Mouse (Mus musculus): ENCODE measurements around the gene Pld2.
"Not testable (repeated sequence)": the region's sequence is repeated elsewhere in the genome, so short reads cannot be mapped to it uniquely, and the experiment has no call there.

Gene Pld2

GRCm38 (mm10) chr11:70539877-70540587, at the start of gene Pld2:
Gene Pld2, plus strand, starts transcription at chr11:70540064.
- DNase-seq (ENCODE audit: low spot score), result peak; percentile 92

- DNase-seq (ENCODE audit: low spot score), result no peak
These were observed 40.0 kb upstream of the Pld2 start for GRCm38 (mm10) chr11:70499566-70500475.

GRCm38 (mm10) chr11:70500476-70500812, 39.4 kb upstream of the Pld2 start:
- no peak for DNase-seq (ENCODE audit: low spot score)

GRCm38 (mm10) chr11:70502018-70502417, 37.8 kb upstream of the Pld2 start:
- no peak for DNase-seq (ENCODE audit: low spot score)

- no peak for DNase-seq (ENCODE audit: low spot score)
These were observed 34.9 kb upstream of the Pld2 start, which contains the start of gene Tm4sf5 for GRCm38 (mm10) chr11:70504970-70505369. Gene Tm4sf5, plus strand, starts transcription at chr11:70505244.

GRCm38 (mm10) chr11:70506385-70506784, 33.5 kb upstream of the Pld2 start:
- DNase-seq (ENCODE audit: low spot score), result peak; percentile 60

- DNase-seq (ENCODE audit: low spot score), result no peak
These were observed 32.8 kb upstream of the Pld2 start for GRCm38 (mm10) chr11:70506962-70507515.

- DNase-seq (ENCODE audit: low spot score), result peak; percentile 37
These were observed 29.9 kb upstream of the Pld2 start for GRCm38 (mm10) chr11:70509753-70510564.

- no peak for DNase-seq (ENCODE audit: low spot score)
These were observed 28.6 kb upstream of the Pld2 start for GRCm38 (mm10) chr11:70511242-70511641.

- DNase-seq (ENCODE audit: low spot score), result no peak
These were observed 28.0 kb upstream of the Pld2 start for GRCm38 (mm10) chr11:70511825-70512224.

- no peak for DNase-seq (ENCODE audit: low spot score)
These were observed 27.0 kb upstream of the Pld2 start for GRCm38 (mm10) chr11:70512709-70513342.

GRCm38 (mm10) chr11:70513520-70513919, 26.3 kb upstream of the Pld2 start:
- DNase-seq (ENCODE audit: low spot score), result no peak

GRCm38 (mm10) chr11:70514288-70514687, 25.6 kb upstream of the Pld2 start, which contains the start of gene Vmo1:
Gene Vmo1, minus strand, starts transcription at chr11:70514616.
- DNase-seq (ENCODE audit: low spot score), result no peak

GRCm38 (mm10) chr11:70516352-70516751, 23.5 kb upstream of the Pld2 start:
- DNase-seq (ENCODE audit: low spot score), result no peak

GRCm38 (mm10) chr11:70518436-70518835, 21.4 kb upstream of the Pld2 start:
- DNase-seq (ENCODE audit: low spot score), result no peak

- DNase-seq (ENCODE audit: low spot score), result no peak
These were observed 20.9 kb upstream of the Pld2 start, which contains the start of gene Gltpd2 for GRCm38 (mm10) chr11:70518923-70519322. Gene Gltpd2, plus strand, starts transcription at chr11:70519196.

- peak; percentile 48 for DNase-seq (ENCODE audit: low spot score)
These were observed 19.6 kb upstream of the Pld2 start for GRCm38 (mm10) chr11:70520178-70520769.

- DNase-seq (ENCODE audit: low spot score), result not testable (repeated sequence)
These were observed 16.4 kb upstream of the Pld2 start for GRCm38 (mm10) chr11:70523306-70523989.

GRCm38 (mm10) chr11:70524782-70525181, 15.1 kb upstream of the Pld2 start:
- no peak for DNase-seq (ENCODE audit: low spot score)

GRCm38 (mm10) chr11:70525184-70525678, 14.6 kb upstream of the Pld2 start, which contains the start of gene Psmb6:
Gene Psmb6, plus strand, starts transcription at chr11:70525367.
- peak; percentile 84 for DNase-seq (ENCODE audit: low spot score)
